Mouse (Mus musculus) stomach, postnatal 0 days (tissue): ENCODE data around the gene Sphk2. TPM values are rescaled to one million over a fixed set of nuclear protein-coding genes. Genes with fewer than 3 reads are reported as not detected.
A peak's percentile ranks its signal among the peaks of the same experiment; 100 is the strongest.

Experiments
- ATAC-seq: fragments of 200-750 bp; cut with Nextera tagmentation; 2 replicates; pipeline ENCODE4 v1.8.0; 2017; ENCODE audit not compliant: low FRiP score, low TSS enrichment
- DNase-seq: peaks from one replicate; pipeline ENCODE4 v3.0.0-alpha.2; 2016; ENCODE audit warnings: low spot score
- H3K27ac ChIP-seq: fragments of 300-500 bp; sonication (generic); replicated peaks from 2 replicates; pipeline ENCODE4 v1.5.1; 2014; ENCODE audit warnings: mild to moderate bottlenecking, control low read depth
- H3K27me3 ChIP-seq: fragments of 300-500 bp; sonication (generic); 2 replicates; pipeline ENCODE4 v1.6.1; 2014; ENCODE audit warnings: low read length; ENCODE audit not compliant: control insufficient read depth, insufficient read depth
- H3K36me3 ChIP-seq: fragments of 300-500 bp; sonication (generic); 2 replicates; pipeline ENCODE4 v1.6.1; 2014; ENCODE audit warnings: low read length, mixed read lengths; ENCODE audit not compliant: control insufficient read depth, insufficient read depth
- H3K4me1 ChIP-seq: fragments of 300-500 bp; sonication (generic); replicated peaks from 2 replicates; pipeline ENCODE4 v1.6.1; 2014; ENCODE audit warnings: antibody characterized with exemption; ENCODE audit not compliant: control insufficient read depth, insufficient read depth
- H3K4me2 ChIP-seq: fragments of 300-500 bp; sonication (generic); replicated peaks from 2 replicates; pipeline ENCODE4 v1.6.1; 2014; ENCODE audit warnings: low read depth, mild to moderate bottlenecking, control low read depth, moderate library complexity
- H3K4me3 ChIP-seq: fragments of 300-500 bp; sonication (generic); 2 replicates; pipeline ENCODE4 v1.5.1; 2014; ENCODE audit warnings: low read depth, low read length, control low read depth
- H3K9ac ChIP-seq: fragments of 300-500 bp; sonication (generic); 2 replicates; pipeline ENCODE4 v1.6.1; 2014; ENCODE audit warnings: mild to moderate bottlenecking, low read length, control low read depth, mixed read lengths
- H3K9me3 ChIP-seq: fragments of 300-500 bp; sonication (generic); 2 replicates; pipeline ENCODE4 v1.6.1; 2016; ENCODE audit warnings: low read length; ENCODE audit not compliant: control insufficient read depth
- CTCF ChIP-seq: IDR thresholded peaks from 2 replicates; pipeline ENCODE4 v1.5.1; 2016; ENCODE audit warnings: antibody characterized with exemption, low read depth, mild to moderate bottlenecking, moderate library complexity
- EP300 ChIP-seq: optimal IDR thresholded peaks from 2 replicates; pipeline ENCODE3; 2016; ENCODE audit warnings: antibody characterized with exemption
- WGBS: fragments of 180-500 bp; shearing (Covaris S2); extraction: QIAGEN DNeasy Blood & Tissue Kit; methylation state at CpG from one replicate; pipeline ENCODE4 v1.1.7; 2014; 5-methylcytosine and 5-hydroxymethylcytosine counted together
- polyA plus RNA-seq: library from polyadenylated mRNA; unstranded; fragments of >200 nt; fragmentation: Nextera tagmentation; extraction: Ambion mirVana; gene quantifications from 2 replicates; pipeline ENCODE4 v1.2.1, GENCODE M21; 2015

Sphk2 gene
- polyA plus RNA-seq, 1 experiment from 2014 or later, result 23.6 TPM

DNA sequence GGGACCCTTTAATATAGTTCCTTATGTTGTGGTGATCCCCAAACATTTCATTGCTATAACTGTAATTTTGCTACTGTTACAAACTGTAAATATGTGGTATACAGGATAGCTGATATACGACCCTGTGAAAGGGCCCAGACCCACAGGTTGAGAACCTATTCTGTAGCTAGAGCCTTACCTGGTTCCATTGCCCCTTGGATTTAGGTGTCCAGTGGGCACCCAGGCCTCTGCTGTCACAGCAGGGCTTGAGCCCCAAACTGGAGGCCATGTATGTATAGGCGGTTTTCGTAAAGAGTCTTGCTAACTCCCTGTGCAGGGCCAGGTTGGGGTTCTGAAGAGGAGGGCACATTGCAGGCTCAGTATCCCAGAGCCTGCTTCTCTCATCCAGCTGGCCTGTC, 1.3 kb downstream of the Sphk2 start:
- peaks cover 13% of the 10 kb centered on the region; the same call in 1 of the 2 replicates for H3K4me1 ChIP-seq
- H3K27me3 ChIP-seq, result no peaks in the 10 kb centered on the region
- H3K9ac ChIP-seq, result peak overlapping the region; percentile 27; the same call in 1 of the 2 replicates
- 0 out of 2 replicates have a peak overlapping the region, but pooled peaks have one; percentile 31 for H3K27ac ChIP-seq
- WGBS, result 86% methylated on average over 3 of the region's 3 CpGs
- peak overlapping the region; percentile 10; the same call in 1 of the 2 replicates for H3K4me3 ChIP-seq
- peaks cover 23% of the 10 kb centered on the region for H3K36me3 ChIP-seq
- TF ChIP-seq EP300 (no peak), CTCF (no peak)
- H3K9me3 ChIP-seq, result no peaks in the 10 kb centered on the region
- DNase-seq (no peak), ATAC-seq (no peak)
- H3K4me2 ChIP-seq, result peak overlapping the region; percentile 91

DNA sequence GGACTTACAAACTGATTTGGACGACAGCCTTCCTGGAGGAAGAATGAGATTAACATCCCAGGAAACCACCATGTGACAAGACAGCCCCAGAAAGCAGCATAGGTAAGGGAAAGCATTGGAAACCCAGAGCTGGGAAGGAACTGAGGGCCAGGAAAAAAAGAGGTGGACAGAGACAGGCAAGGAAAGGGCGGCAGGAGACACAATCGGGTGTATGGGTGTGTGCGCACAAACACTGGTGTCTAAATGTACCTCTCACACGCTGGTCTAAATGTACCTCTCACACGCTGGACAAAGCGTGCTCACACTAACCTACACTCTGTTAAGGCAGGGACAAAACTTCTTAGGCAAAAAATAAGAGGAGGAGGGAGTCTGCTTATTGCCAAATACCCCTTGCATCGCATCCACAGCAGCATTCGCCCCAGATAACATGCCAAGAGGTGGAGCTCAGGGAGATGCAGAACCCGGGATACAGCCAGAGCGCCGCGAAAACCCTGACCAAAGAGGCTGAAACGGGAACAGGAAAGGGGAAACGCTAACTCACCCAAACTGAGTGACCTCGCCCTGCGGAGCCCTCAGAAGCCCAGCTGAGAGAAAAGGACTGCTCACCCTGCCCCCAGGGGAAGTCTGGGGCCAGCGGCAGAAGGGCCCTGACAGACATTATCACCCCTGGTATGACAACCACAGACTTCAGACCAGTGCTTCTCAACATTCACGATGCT, 1.9 kb downstream of the Sphk2 start:
- Histone ChIP-seq H3K9me3 (no peaks in the 10 kb centered on the region), H3K4me2 (peak overlapping the region; percentile 91), H3K36me3 (peaks cover 26% of the 10 kb centered on the region), H3K9ac (peak overlapping the region; percentile 27; the same call in 1 of the 2 replicates), H3K27ac (peak overlapping the region; percentile 86), H3K4me1 (peaks cover 13% of the 10 kb centered on the region; the same call in 1 of the 2 replicates), H3K4me3 (peak overlapping the region; percentile 23), H3K27me3 (no peaks in the 10 kb centered on the region)
- DNase-seq (peak; percentile 17), ATAC-seq (no peak)
- 78% methylated on average over 19 of the region's 19 CpGs for WGBS
- TF ChIP-seq CTCF (no peak), EP300 (no peak)

DNA sequence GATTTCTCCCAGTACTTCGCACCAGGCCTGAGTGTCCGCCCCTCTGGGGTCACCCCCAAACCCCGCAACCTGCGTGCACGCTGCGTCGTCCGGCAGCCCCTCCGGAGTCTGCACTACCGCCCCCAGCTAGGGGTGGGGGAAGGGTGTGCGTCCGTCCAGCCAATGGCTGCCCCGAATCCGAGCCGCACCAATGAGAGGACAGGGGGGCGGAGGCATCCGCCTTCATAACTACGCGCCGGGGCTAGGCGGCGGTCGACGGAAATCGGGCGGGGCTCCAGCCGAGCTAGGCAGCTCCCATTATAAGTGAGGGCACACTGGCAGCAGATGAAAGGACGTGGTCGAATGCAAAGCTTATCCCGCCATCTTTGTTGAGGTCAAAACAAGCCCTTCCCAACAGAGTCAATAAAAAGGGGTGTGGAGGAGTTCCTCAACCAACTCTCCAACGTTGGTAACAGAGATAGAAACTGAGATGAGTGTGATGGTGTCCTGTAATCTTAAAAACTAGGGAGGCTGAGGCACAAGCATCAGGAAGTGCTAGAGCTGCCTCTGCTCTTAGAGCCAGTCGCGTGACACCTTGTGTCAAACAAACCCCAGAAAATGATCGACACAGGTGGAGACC, 2.6 kb downstream of the Sphk2 start, which contains the start of gene Rpl18:
TSS of gene Rpl18 (plus strand) at position 368 of the 619 bp plus-strand sequence.
- TF ChIP-seq CTCF, result peak; percentile 20; the same call in 1 of the 2 replicates
- no peak for TF ChIP-seq EP300
- WGBS, result 5% methylated on average over 34 of the region's 34 CpGs
- Histone ChIP-seq H3K27ac (peak within 1 kb of the TSS; percentile 97), H3K9me3 (no peaks in the 10 kb centered on the region), H3K4me2 (peak within 1 kb of the TSS; percentile 91), H3K4me3 (peak within 1 kb of the TSS; percentile 67), H3K36me3 (peaks cover 29% of the 10 kb centered on the region), H3K27me3 (no peaks in the 10 kb centered on the region), H3K4me1 (peaks cover 13% of the 10 kb centered on the region; the same call in 1 of the 2 replicates), H3K9ac (peak within 1 kb of the TSS; percentile 87)
- peak; percentile 99 for DNase-seq
- peak; percentile 86 for ATAC-seq

DNA sequence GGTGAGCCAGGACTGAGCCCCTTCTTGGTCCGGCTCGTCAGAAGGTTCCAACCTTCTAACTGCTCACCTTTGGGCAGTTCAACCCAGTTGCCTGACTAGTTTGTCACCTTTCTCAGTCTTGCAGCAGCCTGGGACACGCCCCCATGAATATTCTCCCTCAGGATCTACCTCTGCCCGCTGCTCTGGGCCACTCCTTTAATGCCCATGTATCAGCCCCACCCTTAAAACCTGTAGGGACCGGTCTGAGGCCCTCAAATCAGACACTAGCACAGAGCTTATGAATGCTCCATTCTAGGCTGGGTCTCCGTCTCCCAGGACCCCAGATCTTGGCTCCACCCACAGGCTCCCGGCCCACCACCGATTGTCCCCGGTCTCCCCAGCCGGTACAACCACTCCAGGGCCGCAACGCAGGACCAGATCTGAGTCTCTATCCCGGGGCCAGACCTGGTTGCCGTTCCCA, 3.1 kb downstream of the Sphk2 start:
- Histone ChIP-seq H3K27ac (peak overlapping the region; percentile 97), H3K4me2 (peak overlapping the region; percentile 91), H3K27me3 (no peaks in the 10 kb centered on the region), H3K4me3 (peak overlapping the region; percentile 67), H3K36me3 (peaks cover 28% of the 10 kb centered on the region), H3K4me1 (peaks cover 13% of the 10 kb centered on the region; the same call in 1 of the 2 replicates), H3K9ac (peak overlapping the region; percentile 87), H3K9me3 (no peaks in the 10 kb centered on the region)
- DNase-seq (peak; percentile 87), ATAC-seq (peak; percentile 80)
- 10% methylated on average over 14 of the region's 14 CpGs for WGBS
- TF ChIP-seq CTCF (no peak), EP300 (peak; percentile 83)

DNA sequence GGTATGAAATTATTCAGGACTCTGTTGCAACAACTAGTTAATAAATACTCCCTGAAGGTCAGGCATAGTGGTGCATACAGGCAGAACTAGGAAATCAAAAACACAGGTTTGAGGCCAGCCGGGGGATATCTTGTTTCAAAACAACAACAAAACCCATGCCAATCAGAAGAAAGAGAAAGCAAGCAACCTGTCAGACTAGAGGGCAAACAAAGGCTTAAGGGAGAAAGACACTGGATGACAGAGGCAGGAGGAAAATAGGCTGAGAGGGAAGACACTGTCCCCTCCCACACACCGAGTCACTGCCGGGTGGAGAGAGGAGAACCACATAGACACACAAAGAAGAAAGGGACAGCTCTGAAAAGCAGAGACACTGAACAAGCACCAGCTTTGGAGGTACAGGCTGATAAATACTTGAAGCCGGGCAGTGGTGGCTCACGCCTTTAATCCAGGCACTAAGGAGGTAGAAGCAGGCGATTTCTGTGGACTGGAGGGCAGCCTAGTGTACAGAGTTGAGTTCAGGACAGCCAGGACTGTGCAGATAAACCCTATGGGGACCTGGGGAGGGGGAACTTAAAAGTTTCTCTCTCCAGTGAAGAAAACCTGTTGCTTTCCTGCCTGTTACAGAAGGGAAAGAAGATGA, 3.8 kb downstream of the Sphk2 start:
- 58% methylated on average over 6 of the region's 6 CpGs for WGBS
- TF ChIP-seq EP300 (no peak), CTCF (no peak)
- H3K4me2 ChIP-seq, result peak overlapping the region; percentile 91
- H3K4me1 ChIP-seq, result peaks cover 13% of the 10 kb centered on the region
- DNase-seq, result peak; percentile 17
- peaks cover 27% of the 10 kb centered on the region for H3K36me3 ChIP-seq
- ATAC-seq, result no peak
- H3K27ac ChIP-seq, result peak overlapping the region; percentile 82
- no peaks in the 10 kb centered on the region for H3K9me3 ChIP-seq
- peak overlapping the region; percentile 67 for H3K4me3 ChIP-seq
- no peaks in the 10 kb centered on the region for H3K27me3 ChIP-seq
- H3K9ac ChIP-seq, result peak overlapping the region; percentile 87
